ENCODE assay signal across 34 mouse cellular contexts in genomic region chr2:131163924-131164323, GRCm38 (mm10). TPM values are rescaled to one million over a fixed set of nuclear protein-coding genes. Genes with fewer than 3 reads are reported as not detected.
DNase-seq lines count a peak whose midpoint lies in the region; ATAC-seq and TF ChIP-seq lines count a peak whose summit lies in the region.
"Had no signal": no experiment of that assay in that cellular context is flagged by ENCODE, and none has a peak within 500 bp of the region (broad histone marks: within the 10 kb centered on the region; RNA-seq: fewer than 3 reads in every experiment).

No protein-coding gene starts in this region.

- H3K4me1 ChIP-seq in kidney, embryonic 15.5 days = peaks cover 13% of the 10 kb centered on the region
- peaks cover 10% of the 10 kb centered on the region for H3K4me1 ChIP-seq in embryonic facial prominence, embryonic 14.5 days (ENCODE audit: control insufficient read depth, insufficient read depth, low read length)
- H3K4me1 ChIP-seq in kidney, postnatal 0 days (replicated peaks; ENCODE audit: insufficient read depth, low read length) = no peaks in the 10 kb centered on the region
- H3K4me1 ChIP-seq in forebrain, embryonic 10.5 days = peaks cover 15% of the 10 kb centered on the region

- no peak for TF ChIP-seq CTCF in kidney, postnatal 0 days (IDR thresholded peaks at IDR 0.05; ENCODE audit: low read depth)

- no peak overlapping the region for H3K27ac ChIP-seq in kidney, embryonic 15.5 days
- H3K27ac ChIP-seq in embryonic facial prominence, embryonic 14.5 days (replicated peaks; ENCODE audit: low read depth, low read length) = peak overlapping the region; percentile 36; the same call in 1 of the 2 replicates
- H3K27ac ChIP-seq in kidney, postnatal 0 days = peak overlapping the region; percentile 27; the same call in 1 of the 2 replicates
- H3K27ac ChIP-seq in forebrain, embryonic 10.5 days = no peak overlapping the region
- H3K27ac ChIP-seq: gastrocnemius, adult 2 months; heart, adult 2 months; heart, embryonic 13.5 days; hindbrain, embryonic 15.5 days; limb, embryonic 12.5 days; liver, embryonic 15.5 days had no signal

- no peaks in the 10 kb centered on the region for H3K9me3 ChIP-seq in kidney, embryonic 15.5 days (replicated peaks)
- no peaks in the 10 kb centered on the region for H3K9me3 ChIP-seq in embryonic facial prominence, embryonic 14.5 days (ENCODE audit: control insufficient read depth, low read length)
- no peaks in the 10 kb centered on the region for H3K9me3 ChIP-seq in kidney, postnatal 0 days (replicated peaks; ENCODE audit: low read length)
- no peaks in the 10 kb centered on the region for H3K9me3 ChIP-seq in forebrain, embryonic 10.5 days
- H3K9me3 ChIP-seq: hindbrain, embryonic 15.5 days; liver, embryonic 15.5 days had no signal

- no peaks in the 10 kb centered on the region; the same call in 1 of the 2 replicates for H3K27me3 ChIP-seq in kidney, embryonic 15.5 days
- no peaks in the 10 kb centered on the region for H3K27me3 ChIP-seq in embryonic facial prominence, embryonic 14.5 days (replicated peaks; ENCODE audit: control insufficient read depth, insufficient read depth, low read length)
- no peaks in the 10 kb centered on the region for H3K27me3 ChIP-seq in kidney, postnatal 0 days (ENCODE audit: insufficient read depth, low read length)
- H3K27me3 ChIP-seq in forebrain, embryonic 10.5 days (ENCODE audit: poor library complexity, severe bottlenecking) = peaks cover 5% of the 10 kb centered on the region; the same call in 1 of the 2 replicates
- H3K27me3 ChIP-seq: hindbrain, embryonic 15.5 days; Patski had no signal

- DNase-seq in heart, adult 11 months = peak; percentile 77
- no peak for DNase-seq in heart, adult 8-10 months (ENCODE audit: low spot score)
- peak; percentile 83 to 89 for DNase-seq in kidney, adult 8-10 months
- no peak for DNase-seq in embryonic facial prominence, embryonic 14.5 days (ENCODE audit: low spot score)
- DNase-seq in kidney, postnatal 0 days (ENCODE audit: low spot score) = no peak
- no peak for DNase-seq in forebrain, embryonic 10.5 days (ENCODE audit: extremely low spot score, low spot score)
- DNase-seq: adrenal gland, postnatal 14 days; cerebellum, adult 11-12 months; cerebellum, adult 9-11 months; embryo, embryonic 11 days; gastrocnemius, adult 2 months; gastrocnemius, postnatal 36 days; heart, adult 2 months; heart, postnatal 10 days; lung, embryonic 14.5 days; lung, postnatal 14 days; midbrain, embryonic 14.5 days; thymus, adult 2 months; thymus, postnatal 36 days had no signal

- no peak for ATAC-seq in kidney, embryonic 15.5 days (replicated peaks; ENCODE audit: low FRiP score)
- ATAC-seq in embryonic facial prominence, embryonic 14.5 days (ENCODE audit: low read depth) = no peak
- no peak for ATAC-seq in kidney, postnatal 0 days (replicated peaks; ENCODE audit: low FRiP score, low read depth)
- no peak for ATAC-seq in cerebellum, adult (ENCODE audit: insufficient number of reproducible peaks, low FRiP score, low TSS enrichment)
- ATAC-seq: forebrain, embryonic 14.5 days; Patski had no signal

- no peaks in the 10 kb centered on the region for H3K36me3 ChIP-seq in kidney, embryonic 15.5 days
- H3K36me3 ChIP-seq in embryonic facial prominence, embryonic 14.5 days (ENCODE audit: control insufficient read depth, insufficient read depth, low read length) = no peaks in the 10 kb centered on the region
- no peaks in the 10 kb centered on the region for H3K36me3 ChIP-seq in kidney, postnatal 0 days (ENCODE audit: insufficient read depth, low read length)
- no peaks in the 10 kb centered on the region for H3K36me3 ChIP-seq in forebrain, embryonic 10.5 days (replicated peaks)
- H3K36me3 ChIP-seq: heart, embryonic 13.5 days; hindbrain, embryonic 15.5 days; limb, embryonic 12.5 days; liver, embryonic 15.5 days had no signal

- H3K4me2 ChIP-seq in kidney, embryonic 15.5 days = no peak overlapping the region
- no peak overlapping the region for H3K4me2 ChIP-seq in embryonic facial prominence, embryonic 14.5 days (ENCODE audit: low read depth, low read length)
- H3K4me2 ChIP-seq in kidney, postnatal 0 days (ENCODE audit: low read length) = no peak overlapping the region
- H3K4me2 ChIP-seq: heart, embryonic 13.5 days; hindbrain, embryonic 15.5 days; limb, embryonic 12.5 days; liver, embryonic 15.5 days; lung, embryonic 14.5 days had no signal

- 70% methylated on average over 7 of the region's 7 CpGs for WGBS in kidney, embryonic 15.5 days
- 67% methylated on average over 7 of the region's 7 CpGs for WGBS in embryonic facial prominence, embryonic 14.5 days
- WGBS in kidney, postnatal 0 days = 70% methylated on average over 7 of the region's 7 CpGs
- 80% methylated on average over 7 of the region's 7 CpGs for WGBS in forebrain, embryonic 10.5 days

- H3K4me3 ChIP-seq in kidney, embryonic 15.5 days (replicated peaks) = no peak overlapping the region
- no peak overlapping the region for H3K4me3 ChIP-seq in embryonic facial prominence, embryonic 14.5 days (ENCODE audit: low read depth, low read length)
- no peak overlapping the region for H3K4me3 ChIP-seq in kidney, postnatal 0 days (replicated peaks; ENCODE audit: low read depth, low read length)
- H3K4me3 ChIP-seq in forebrain, embryonic 10.5 days = no peak overlapping the region
- H3K4me3 ChIP-seq: gastrocnemius, adult 2 months; heart, adult 2 months; heart, embryonic 13.5 days; hindbrain, embryonic 15.5 days; limb, embryonic 12.5 days; liver, embryonic 15.5 days had no signal

- no peak overlapping the region for H3K9ac ChIP-seq in kidney, embryonic 15.5 days
- peak overlapping the region; percentile 15; the same call in 1 of the 2 replicates for H3K9ac ChIP-seq in embryonic facial prominence, embryonic 14.5 days (ENCODE audit: low read depth, low read length)
- no peak overlapping the region for H3K9ac ChIP-seq in kidney, postnatal 0 days (ENCODE audit: low read depth, low read length)
- H3K9ac ChIP-seq: heart, embryonic 13.5 days; hindbrain, embryonic 15.5 days; limb, embryonic 12.5 days; liver, embryonic 15.5 days; lung, embryonic 14.5 days had no signal

RNA-seq across cellular contexts. Expression of gene 1700037H04Rik, which starts 4.0 kb away (rescaled TPM):
- total RNA-seq in heart, adult 8-10 months (2022) = 10 to 100 TPM in 3 of 4 experiments, 1 to 10 TPM in 1; 9.7 to 12.1 (median 10.5) TPM
- polyA plus RNA-seq in kidney, embryonic 15.5 days (2015; fragmentation: Nextera tagmentation; extraction: Ambion mirVana) = 82.9 and 91.1 TPM in 2 replicates
- polyA plus RNA-seq in embryonic facial prominence, embryonic 14.5 days (2014; fragmentation: Nextera tagmentation; extraction: Ambion mirVana) = 64.6 and 69.4 TPM in 2 replicates
- 84.8 and 91.5 TPM in 2 replicates for polyA plus RNA-seq in kidney, postnatal 0 days (2015; fragmentation: Nextera tagmentation; extraction: Ambion mirVana)
- polyA plus RNA-seq in forebrain, embryonic 10.5 days (2016; fragmentation: Nextera tagmentation; extraction: Ambion mirVana) = 128 and 129 TPM in 2 replicates

RNA-seq across cellular contexts. Expression of gene Cenpb, which starts 15.9 kb away (rescaled TPM):
- 10 to 100 TPM; 89.5 to 93.4 (median 90.3) TPM for total RNA-seq in heart, adult 8-10 months (2022)
- polyA plus RNA-seq in kidney, embryonic 15.5 days (2015; fragmentation: Nextera tagmentation; extraction: Ambion mirVana) = 10.6 and 10.8 TPM in 2 replicates
- 10.4 and 10.6 TPM in 2 replicates for polyA plus RNA-seq in embryonic facial prominence, embryonic 14.5 days (2014; fragmentation: Nextera tagmentation; extraction: Ambion mirVana)
- polyA plus RNA-seq in kidney, postnatal 0 days (2015; fragmentation: Nextera tagmentation; extraction: Ambion mirVana) = 13.1 and 15.3 TPM in 2 replicates
- polyA plus RNA-seq in forebrain, embryonic 10.5 days (2016; fragmentation: Nextera tagmentation; extraction: Ambion mirVana) = 8.9 and 10.0 TPM in 2 replicates

RNA-seq across cellular contexts. Expression of gene Cdc25b, which starts 22.8 kb away (rescaled TPM):
- 1 to 10 TPM; 4.3 to 4.9 (median 4.5) TPM for total RNA-seq in heart, adult 8-10 months (2022)
- 62.1 and 71.5 TPM in 2 replicates for polyA plus RNA-seq in kidney, embryonic 15.5 days (2015; fragmentation: Nextera tagmentation; extraction: Ambion mirVana)
- 51.2 and 60.8 TPM in 2 replicates for polyA plus RNA-seq in embryonic facial prominence, embryonic 14.5 days (2014; fragmentation: Nextera tagmentation; extraction: Ambion mirVana)
- polyA plus RNA-seq in kidney, postnatal 0 days (2015; fragmentation: Nextera tagmentation; extraction: Ambion mirVana) = 36.1 and 39.0 TPM in 2 replicates
- polyA plus RNA-seq in forebrain, embryonic 10.5 days (2016; fragmentation: Nextera tagmentation; extraction: Ambion mirVana) = 65.9 and 79.3 TPM in 2 replicates

RNA-seq across cellular contexts. Expression of gene Spef1, which starts 23.2 kb away (rescaled TPM):
- 1 to 10 TPM; 4.4 to 6.2 (median 4.9) TPM for total RNA-seq in heart, adult 8-10 months (2022)
- polyA plus RNA-seq in kidney, embryonic 15.5 days (2015; fragmentation: Nextera tagmentation; extraction: Ambion mirVana) = 3.2 and 3.6 TPM in 2 replicates
- 5.5 and 9.9 TPM in 2 replicates for polyA plus RNA-seq in embryonic facial prominence, embryonic 14.5 days (2014; fragmentation: Nextera tagmentation; extraction: Ambion mirVana)
- 3.7 and 4.0 TPM in 2 replicates for polyA plus RNA-seq in kidney, postnatal 0 days (2015; fragmentation: Nextera tagmentation; extraction: Ambion mirVana)
- polyA plus RNA-seq in forebrain, embryonic 10.5 days (2016; fragmentation: Nextera tagmentation; extraction: Ambion mirVana) = 4.4 and 4.6 TPM in 2 replicates

RNA-seq across cellular contexts. Expression of gene Gm11037, which starts 30.6 kb away (rescaled TPM):
- total RNA-seq in heart, adult 8-10 months (2022) = not detected
- not detected in 2 replicates for polyA plus RNA-seq in kidney, embryonic 15.5 days (2015; fragmentation: Nextera tagmentation; extraction: Ambion mirVana)
- polyA plus RNA-seq in embryonic facial prominence, embryonic 14.5 days (2014; fragmentation: Nextera tagmentation; extraction: Ambion mirVana) = not detected in 2 replicates
- polyA plus RNA-seq in kidney, postnatal 0 days (2015; fragmentation: Nextera tagmentation; extraction: Ambion mirVana) = not detected in 2 replicates
- not detected in 2 replicates for polyA plus RNA-seq in forebrain, embryonic 10.5 days (2016; fragmentation: Nextera tagmentation; extraction: Ambion mirVana)
- total RNA-seq: adrenal gland, postnatal 14 days; gastrocnemius, adult 2 months; gastrocnemius, postnatal 36 days; heart, adult 2 months; heart, postnatal 10 days; hematopoietic stem cell, adult 5-6 weeks; left cerebral cortex, adult 18-20 months; left cerebral cortex, postnatal 14 days; MEL; monocyte, adult 5-6 weeks had no signal
- polyA plus RNA-seq: forebrain, embryonic 14.5 days; heart, adult 2 months; heart, embryonic 13.5 days; hindbrain, embryonic 15.5 days; intestine, embryonic 14.5 days; limb, embryonic 12.5 days; liver, embryonic 15.5 days; lung, embryonic 14.5 days; midbrain, embryonic 14.5 days; neural tube, embryonic 14.5 days; Patski; thymus, adult 2 months had no signal

Comparison
In these comparisons a context has a peak if more than half of its experiments do, and no peak if none do; other contexts are left out.
1. DNase-seq: peak in heart, adult 11 months (single experiment) and kidney, adult 8-10 months (2 of 2); none in heart, adult 8-10 months (single experiment), embryonic facial prominence, embryonic 14.5 days (single experiment), kidney, postnatal 0 days (single experiment) and forebrain, embryonic 10.5 days (single experiment).
2. H3K27ac ChIP-seq: peak in embryonic facial prominence, embryonic 14.5 days (single experiment) and kidney, postnatal 0 days (single experiment); none in kidney, embryonic 15.5 days (single experiment) and forebrain, embryonic 10.5 days (single experiment).